Mouse (Mus musculus) liver, embryonic 11.5 days (tissue): ENCODE measurements at regions not wholly inside any gene's neighbourhood (a gene's known extent, or its start where the extent isn't known, plus 50 kb on each side); places are given as distances from the start of the nearest gene placed in this dataset.

Source experiments
- ATAC-seq: fragments of 200-750 bp; cut with Nextera tagmentation; replicated peaks from 2 replicates; pipeline ENCODE4 v1.8.0; 2017; ENCODE audit warnings: moderate number of reproducible peaks, mild to moderate bottlenecking, moderate TSS enrichment, moderate library complexity; ENCODE audit not compliant: low FRiP score
- DNase-seq: peaks from one replicate; pipeline ENCODE4 v3.0.0-alpha.2; 2017; ENCODE audit warnings: low spot score
- H3K27ac ChIP-seq: fragments of 300-500 bp; sonication (generic); 2 replicates; pipeline ENCODE4 v1.5.1; 2014; ENCODE audit warnings: mild to moderate bottlenecking, low read depth, low read length, control low read depth
- H3K27me3 ChIP-seq: fragments of 300-500 bp; sonication (generic); replicated peaks from 2 replicates; pipeline ENCODE4 v1.6.1; 2014; ENCODE audit warnings: low read length, mixed read lengths; ENCODE audit not compliant: control insufficient read depth, insufficient read depth
- H3K36me3 ChIP-seq: fragments of 300-500 bp; sonication (generic); 2 replicates; pipeline ENCODE4 v1.6.1; 2014; ENCODE audit warnings: mild to moderate bottlenecking, low read length, moderate library complexity, mixed read lengths; ENCODE audit not compliant: control insufficient read depth, insufficient read depth
- H3K4me1 ChIP-seq: fragments of 300-500 bp; sonication (generic); replicated peaks from 2 replicates; pipeline ENCODE4 v1.6.1; 2014; ENCODE audit warnings: low read length, mixed read lengths; ENCODE audit not compliant: control insufficient read depth, insufficient read depth
- H3K4me2 ChIP-seq: fragments of 300-500 bp; sonication (generic); 2 replicates; pipeline ENCODE4 v1.6.1; 2014; ENCODE audit warnings: mild to moderate bottlenecking, control low read depth, moderate library complexity
- H3K4me3 ChIP-seq: fragments of 300-500 bp; sonication (generic); 2 replicates; pipeline ENCODE4 v1.5.1; 2014; ENCODE audit warnings: low read depth, low read length, control low read depth
- H3K9ac ChIP-seq: fragments of 300-500 bp; sonication (generic); 2 replicates; pipeline ENCODE4 v1.6.1; 2014; ENCODE audit warnings: low read depth, low read length, control low read depth
- H3K9me3 ChIP-seq: fragments of 300-500 bp; sonication (generic); 2 replicates; pipeline ENCODE4 v1.6.1; 2016; ENCODE audit warnings: low read length, inconsistent platforms, mixed read lengths; ENCODE audit not compliant: control insufficient read depth
- WGBS: fragments of 180-500 bp; shearing (Covaris S2); extraction: QIAGEN DNeasy Blood & Tissue Kit; methylation state at CpG from one replicate; pipeline ENCODE4 v1.1.7; 2014; 5-methylcytosine and 5-hydroxymethylcytosine counted together

DNA sequence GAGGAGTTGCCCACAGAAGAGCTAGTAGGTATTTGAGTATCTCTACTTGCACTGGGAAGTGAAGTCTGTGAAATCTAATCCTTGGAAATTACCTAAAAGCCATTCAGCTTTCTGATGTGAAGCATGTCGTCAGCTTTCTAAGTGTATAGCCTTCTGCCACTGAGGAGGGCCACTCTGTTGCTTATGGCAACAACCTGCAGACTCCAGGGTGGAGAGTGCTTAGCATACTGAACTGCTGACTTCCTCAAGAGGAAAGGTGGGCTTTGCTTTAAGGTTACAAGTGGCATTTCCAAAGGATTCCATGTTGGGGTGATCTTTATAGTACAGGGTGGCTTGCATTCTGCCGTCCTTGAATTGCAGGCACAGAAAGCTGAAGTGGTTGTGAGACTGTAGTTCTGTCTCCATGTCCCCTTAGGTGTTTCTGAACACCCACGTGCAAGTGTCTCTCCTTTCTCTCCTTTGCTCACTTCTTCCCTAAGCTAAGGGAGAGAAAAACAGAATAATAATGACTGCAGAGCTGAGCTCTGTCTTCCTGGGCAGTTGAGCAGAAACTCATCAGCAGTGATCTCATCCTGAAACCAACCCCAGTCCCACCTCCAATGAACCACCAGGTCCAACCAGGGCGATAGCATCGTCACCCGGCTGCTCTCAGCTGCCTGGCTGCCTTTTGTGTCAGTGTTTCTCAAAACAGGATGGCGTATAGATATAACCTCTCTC, 292.3 kb upstream of the Nrp1 start:
- Histone ChIP-seq H3K9me3 (no peaks in the 10 kb centered on the region), H3K4me2 (no peak overlapping the region), H3K27me3 (no peaks in the 10 kb centered on the region), H3K9ac (no peak overlapping the region), H3K27ac (no peak overlapping the region), H3K4me3 (no peak overlapping the region), H3K4me1 (no peaks in the 10 kb centered on the region), H3K36me3 (no peaks in the 10 kb centered on the region)
- DNase-seq, result no peak
- no peak for ATAC-seq
- 69% methylated on average over 7 of the region's 7 CpGs for WGBS

DNA sequence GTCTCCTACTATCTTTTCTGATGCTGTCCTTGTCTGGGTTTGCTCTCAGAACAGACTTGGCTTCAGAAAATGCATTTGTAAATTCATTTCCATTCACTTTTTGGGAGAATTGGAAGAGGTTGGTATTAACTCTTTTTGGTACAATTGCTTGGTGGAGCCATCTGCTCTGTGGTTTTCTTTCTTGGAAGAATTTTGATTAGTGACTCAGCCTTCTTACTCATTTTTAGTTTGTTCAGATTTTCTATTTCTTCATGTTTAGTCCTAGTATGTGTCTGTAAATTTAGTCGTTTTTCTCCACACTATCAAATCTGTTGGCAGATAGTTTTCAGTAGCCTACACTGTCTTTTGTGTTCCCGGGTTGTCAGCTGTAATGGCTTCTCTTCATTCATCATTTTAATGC, 288.7 kb upstream of the Nrp1 start:
- DNase-seq, result no peak

DNA sequence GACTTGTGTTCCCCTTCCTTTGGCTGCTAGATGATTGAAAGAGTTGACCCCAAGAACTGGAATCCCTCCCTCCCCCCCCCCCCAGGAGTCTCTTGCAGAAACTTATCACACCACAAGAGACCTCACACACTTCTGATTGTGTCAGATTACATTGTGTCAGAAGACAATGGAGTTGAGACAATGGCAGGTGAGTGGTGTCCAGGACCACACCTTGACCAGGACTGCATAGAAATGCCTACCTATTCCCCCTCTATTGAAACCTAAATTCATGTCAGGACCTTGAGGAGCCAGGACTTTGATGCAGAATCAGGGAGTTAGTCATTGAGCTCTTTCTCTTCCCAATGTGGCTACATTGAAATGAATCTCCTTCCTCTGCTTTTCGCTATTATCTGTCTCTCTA, 282.8 kb upstream of the Nrp1 start:
- WGBS, result 73% methylated on average over 1 of the region's 1 CpGs
- DNase-seq (no peak), ATAC-seq (no peak)
- H3K9ac ChIP-seq, result no peak overlapping the region
- H3K4me2 ChIP-seq, result no peak overlapping the region
- H3K27ac ChIP-seq, result no peak overlapping the region
- H3K9me3 ChIP-seq, result no peaks in the 10 kb centered on the region
- H3K4me1 ChIP-seq, result no peaks in the 10 kb centered on the region
- H3K4me3 ChIP-seq, result no peak overlapping the region
- H3K27me3 ChIP-seq, result no peaks in the 10 kb centered on the region
- H3K36me3 ChIP-seq, result no peaks in the 10 kb centered on the region

More for the DNA sequence above, 288.7 kb upstream of the Nrp1 start:
- Histone ChIP-seq H3K4me2 (no peak overlapping the region), H3K27me3 (no peaks in the 10 kb centered on the region), H3K9me3 (no peaks in the 10 kb centered on the region), H3K9ac (no peak overlapping the region), H3K4me3 (no peak overlapping the region), H3K4me1 (no peaks in the 10 kb centered on the region), H3K27ac (no peak overlapping the region), H3K36me3 (no peaks in the 10 kb centered on the region)
- ATAC-seq, result no peak
- 70% methylated on average over 2 of the region's 2 CpGs for WGBS

GRCm38 (mm10) chr8:128076226-128076625, 282.2 kb upstream of the Nrp1 start:
- Histone ChIP-seq H3K4me2 (no peak overlapping the region), H3K9me3 (no peaks in the 10 kb centered on the region), H3K36me3 (no peaks in the 10 kb centered on the region), H3K4me1 (no peaks in the 10 kb centered on the region), H3K4me3 (no peak overlapping the region), H3K27me3 (no peaks in the 10 kb centered on the region), H3K27ac (no peak overlapping the region), H3K9ac (no peak overlapping the region)
- ATAC-seq (no peak), DNase-seq (no peak)
- WGBS, result 89% methylated on average over 4 of the region's 4 CpGs

GRCm38 (mm10) chr8:128078740-128079139, 279.7 kb upstream of the Nrp1 start:
- H3K36me3 ChIP-seq, result no peaks in the 10 kb centered on the region
- no peaks in the 10 kb centered on the region for H3K27me3 ChIP-seq
- H3K9ac ChIP-seq, result no peak overlapping the region
- ATAC-seq (no peak), DNase-seq (no peak)
- 77% methylated on average over 1 of the region's 1 CpGs for WGBS
- no peaks in the 10 kb centered on the region for H3K4me1 ChIP-seq
- no peak overlapping the region for H3K4me2 ChIP-seq
- H3K9me3 ChIP-seq, result no peaks in the 10 kb centered on the region
- H3K4me3 ChIP-seq, result no peak overlapping the region
- H3K27ac ChIP-seq, result no peak overlapping the region

- Histone ChIP-seq H3K4me2 (no peak overlapping the region), H3K4me1 (no peaks in the 10 kb centered on the region), H3K9me3 (no peaks in the 10 kb centered on the region), H3K9ac (no peak overlapping the region), H3K27me3 (no peaks in the 10 kb centered on the region), H3K4me3 (no peak overlapping the region), H3K36me3 (no peaks in the 10 kb centered on the region), H3K27ac (no peak overlapping the region)
- ATAC-seq (no peak), DNase-seq (no peak)
- 51% methylated on average over 1 of the region's 1 CpGs for WGBS
Measured at GRCm38 (mm10) chr8:128085800-128086199, 272.6 kb upstream of the Nrp1 start.

DNA sequence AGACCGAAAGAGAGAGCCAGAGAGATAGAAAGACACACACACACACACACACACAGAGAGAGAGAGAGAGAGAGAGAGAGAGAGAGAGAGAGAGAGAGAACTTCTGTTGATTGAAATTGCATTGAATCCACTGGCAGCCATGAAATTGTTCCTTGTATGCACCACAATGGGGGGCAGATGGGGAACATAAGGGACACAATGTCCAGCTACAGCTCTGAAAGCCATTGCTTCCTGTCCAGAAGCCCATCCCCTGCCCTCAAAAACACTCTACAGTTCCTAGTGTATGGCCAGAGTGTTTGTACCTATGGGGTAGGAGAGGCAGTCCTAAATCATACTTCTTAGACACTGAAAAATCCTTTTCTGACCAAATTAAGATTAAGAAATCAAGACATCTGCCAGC, 270.9 kb upstream of the Nrp1 start:
- H3K27me3 ChIP-seq, result no peaks in the 10 kb centered on the region

GRCm38 (mm10) chr8:128092826-128093225, 265.6 kb upstream of the Nrp1 start:
- Histone ChIP-seq H3K9ac (no peak overlapping the region), H3K4me2 (no peak overlapping the region), H3K4me1 (no peaks in the 10 kb centered on the region), H3K9me3 (no peaks in the 10 kb centered on the region), H3K4me3 (no peak overlapping the region), H3K27ac (no peak overlapping the region), H3K36me3 (no peaks in the 10 kb centered on the region), H3K27me3 (no peaks in the 10 kb centered on the region)
- DNase-seq, result no peak
- no peak for ATAC-seq
- WGBS, result 85% methylated on average over 7 of the region's 7 CpGs

More for the DNA sequence above, 270.9 kb upstream of the Nrp1 start:
- DNase-seq, result no peak
- no peak overlapping the region for H3K4me2 ChIP-seq
- ATAC-seq, result no peak
- 88% methylated on average over 1 of the region's 1 CpGs for WGBS
- H3K9me3 ChIP-seq, result no peaks in the 10 kb centered on the region
- H3K4me3 ChIP-seq, result no peak overlapping the region
- no peak overlapping the region for H3K9ac ChIP-seq
- no peak overlapping the region for H3K27ac ChIP-seq
- H3K36me3 ChIP-seq, result no peaks in the 10 kb centered on the region
- H3K4me1 ChIP-seq, result no peaks in the 10 kb centered on the region

GRCm38 (mm10) chr8:128095451-128095850, 263.0 kb upstream of the Nrp1 start:
- ATAC-seq (no peak), DNase-seq (no peak)
- Histone ChIP-seq H3K27me3 (no peaks in the 10 kb centered on the region), H3K4me2 (no peak overlapping the region), H3K36me3 (no peaks in the 10 kb centered on the region), H3K4me3 (no peak overlapping the region), H3K9me3 (no peaks in the 10 kb centered on the region), H3K27ac (no peak overlapping the region), H3K9ac (no peak overlapping the region), H3K4me1 (no peaks in the 10 kb centered on the region)
- WGBS, result 86% methylated on average over 1 of the region's 1 CpGs
